Mouse (Mus musculus) spleen, postnatal 10 days (tissue): ENCODE measurements around the gene Rgr.
"Not testable (repeated sequence)": the region's sequence is repeated elsewhere in the genome, so short reads cannot be mapped to it uniquely, and the experiment has no call there.

Source experiments
- DNase-seq, 2 experiments: peaks; one replicate each; pipeline ENCODE4 v3.0.0; 2021 to 2022; ENCODE audit warnings: low spot score in 2 of 2

Gene Rgr

GRCm38 (mm10) chr14:37000780-37001179, 48.0 kb downstream of the Rgr start:
- not testable (repeated sequence) for DNase-seq

- DNase-seq, result no peak
These were observed 59.0 kb downstream of the Rgr start for GRCm38 (mm10) chr14:36989784-36990183.

GRCm38 (mm10) chr14:36985693-36986092, 63.1 kb downstream of the Rgr start:
- no peak for DNase-seq
